Mouse (Mus musculus) forebrain, postnatal 0 days (tissue): Measurements from ENCODE around the gene Tnk1. TPM values are rescaled to one million over a fixed set of nuclear protein-coding genes. Genes with fewer than 3 reads are reported as not detected.

ENCODE experiments used
- ATAC-seq: fragments of 200-750 bp; cut with Nextera tagmentation; 2 replicates; pipeline ENCODE4 v1.8.0; 2017; ENCODE audit warnings: mild to moderate bottlenecking, moderate library complexity
- DNase-seq: peaks from one replicate; pipeline ENCODE4 v3.0.0-alpha.2; 2015
- H3K27ac ChIP-seq: fragments of 300-500 bp; sonication (generic); 2 replicates; pipeline ENCODE4 v1.5.1; 2014; ENCODE audit warnings: low read depth, mild to moderate bottlenecking, antibody characterized with exemption, low read length, moderate library complexity, mixed read lengths
- H3K27me3 ChIP-seq: fragments of 300-500 bp; sonication (generic); 2 replicates; pipeline ENCODE4 v1.6.1; 2014; ENCODE audit warnings: mild to moderate bottlenecking, low read length, mixed read lengths; ENCODE audit not compliant: insufficient read depth
- H3K36me3 ChIP-seq: fragments of 300-500 bp; sonication (generic); 2 replicates; pipeline ENCODE4 v1.6.1; 2014; ENCODE audit warnings: mild to moderate bottlenecking, moderate library complexity; ENCODE audit not compliant: insufficient read depth
- H3K4me1 ChIP-seq: fragments of 300-500 bp; sonication (generic); 2 replicates; pipeline ENCODE4 v1.6.1; 2014; ENCODE audit warnings: antibody characterized with exemption; ENCODE audit not compliant: insufficient read depth
- H3K4me2 ChIP-seq: fragments of 300-500 bp; sonication (generic); 2 replicates; pipeline ENCODE4 v1.6.1; 2014; ENCODE audit warnings: low read depth, mild to moderate bottlenecking, moderate library complexity
- H3K4me3 ChIP-seq: fragments of 300-500 bp; sonication (generic); 2 replicates; pipeline ENCODE4 v1.5.1; 2014; ENCODE audit warnings: low read depth, low read length, mixed read lengths
- H3K9ac ChIP-seq: fragments of 300-500 bp; sonication (generic); 2 replicates; pipeline ENCODE4 v1.6.1; 2014; ENCODE audit warnings: mild to moderate bottlenecking
- H3K9me3 ChIP-seq: fragments of 300-500 bp; sonication (generic); 2 replicates; pipeline ENCODE4 v1.6.1; 2016; ENCODE audit warnings: low read length
- CTCF ChIP-seq: sonication (generic); IDR thresholded peaks from 2 replicates; pipeline ENCODE4 v1.5.1; 2016; ENCODE audit warnings: antibody characterized with exemption, control low read depth, low read depth
- WGBS: fragments of 180-500 bp; shearing (Covaris S2); extraction: QIAGEN DNeasy Blood & Tissue Kit; methylation state at CpG from one replicate; pipeline ENCODE4 v1.1.7; 2014; 5-methylcytosine and 5-hydroxymethylcytosine counted together
- polyA plus RNA-seq: library from polyadenylated mRNA; unstranded; fragments of >200 nt; fragmentation: Nextera tagmentation; extraction: Ambion mirVana; gene quantifications from 2 replicates; pipeline ENCODE4 v1.2.1, GENCODE M21; 2015
- total RNA-seq: library from RNA; depleted of rRNA; stranded (reverse); fragments of >200 nt; gene quantifications from 2 replicates; pipeline ENCODE4 v1.2.3, GENCODE M21; 2014

Gene Tnk1
- total and polyA plus RNA-seq, 2 experiments from 2014 or later: 0.10 TPM; not detected in 1

DNA sequence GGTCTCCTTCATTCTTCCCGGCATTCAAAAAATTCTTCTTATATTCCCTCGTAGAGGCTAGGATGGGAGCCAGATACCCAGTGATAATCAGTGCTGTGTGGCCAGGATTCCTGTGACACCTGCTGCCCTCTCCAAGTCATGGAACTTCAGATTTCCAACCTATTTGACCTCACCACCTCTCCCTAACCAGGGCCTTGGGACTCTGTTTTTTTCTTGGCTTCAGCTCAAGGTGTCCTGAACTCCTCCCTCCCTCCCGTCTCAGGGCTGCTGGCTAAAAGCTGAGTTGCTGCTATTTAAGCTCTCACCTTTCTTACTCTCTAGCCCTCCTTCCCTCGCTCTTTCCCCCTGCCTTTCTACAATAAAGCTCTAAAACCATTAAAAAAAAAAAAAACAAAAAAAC, 41.3 kb upstream of the Tnk1 start:
- H3K27ac ChIP-seq: no peak overlapping the region; the same call in 1 of the 2 replicates
- TF ChIP-seq CTCF: no peak
- no peaks in the 10 kb centered on the region for H3K9me3 ChIP-seq
- no peaks in the 10 kb centered on the region for H3K27me3 ChIP-seq
- peak; percentile 26 for DNase-seq
- peaks cover 14% of the 10 kb centered on the region for H3K4me1 ChIP-seq
- H3K4me2 ChIP-seq: peak overlapping the region; percentile 89
- H3K4me3 ChIP-seq: peak overlapping the region; percentile 82
- H3K9ac ChIP-seq: peak overlapping the region; percentile 74
- no peak for ATAC-seq
- peaks cover 16% of the 10 kb centered on the region for H3K36me3 ChIP-seq
- 7% methylated on average over 4 of the region's 4 CpGs for WGBS

DNA sequence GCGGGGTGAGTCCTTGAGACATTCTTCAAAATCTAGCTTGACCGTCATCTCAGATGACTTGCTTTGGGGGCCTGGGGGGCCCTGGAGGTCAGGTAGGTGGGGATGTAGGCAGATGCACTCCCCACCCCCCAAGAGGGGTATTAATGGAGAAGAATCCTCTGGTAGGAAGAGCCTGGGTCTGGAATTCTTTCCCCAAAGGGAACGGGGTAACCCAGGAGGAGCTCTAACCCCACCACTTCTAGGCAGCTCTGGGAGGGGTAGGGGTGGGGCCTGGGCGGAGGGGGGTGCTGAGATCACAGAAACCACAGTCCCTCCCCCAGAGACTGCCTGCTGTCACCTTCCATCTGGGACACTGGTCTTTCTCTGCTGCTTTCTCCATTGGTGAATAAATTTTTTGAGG, 36.8 kb upstream of the Tnk1 start, which contains the start of gene Acap1:
Acap1 (minus strand) TSS at position 249 of the 400 bp plus-strand sequence.
- DNase-seq: no peak
- WGBS: 87% methylated on average over 4 of the region's 4 CpGs
- H3K27me3 ChIP-seq: no peaks in the 10 kb centered on the region

GRCm38 (mm10) chr11:69894671-69895070, 36.1 kb upstream of the Tnk1 start:
- Histone ChIP-seq H3K4me2 (no peak overlapping the region), H3K4me1 (peaks cover 8% of the 10 kb centered on the region), H3K27ac (no peak overlapping the region), H3K36me3 (no peaks in the 10 kb centered on the region), H3K27me3 (no peaks in the 10 kb centered on the region), H3K9ac (no peak overlapping the region), H3K9me3 (no peaks in the 10 kb centered on the region), H3K4me3 (no peak overlapping the region)
- DNase-seq (no peak), ATAC-seq (no peak)
- WGBS: 84% methylated on average over 5 of the region's 5 CpGs
- no peak for TF ChIP-seq CTCF

More for the DNA sequence above, 36.8 kb upstream of the Tnk1 start, which contains the start of gene Acap1:
- no peak within 1 kb of the TSS for H3K27ac ChIP-seq
- ATAC-seq: no peak
- no peak for TF ChIP-seq CTCF
- no peak within 1 kb of the TSS for H3K4me3 ChIP-seq
- no peak within 1 kb of the TSS for H3K4me2 ChIP-seq
- H3K36me3 ChIP-seq: no peaks in the 10 kb centered on the region
- peaks cover 10% of the 10 kb centered on the region for H3K4me1 ChIP-seq
- no peak within 1 kb of the TSS for H3K9ac ChIP-seq
- H3K9me3 ChIP-seq: no peaks in the 10 kb centered on the region

- H3K27me3 ChIP-seq: no peaks in the 10 kb centered on the region
- H3K27ac ChIP-seq: no peak overlapping the region
- H3K9ac ChIP-seq: no peak overlapping the region
- H3K9me3 ChIP-seq: no peaks in the 10 kb centered on the region
- no peak for TF ChIP-seq CTCF
- ATAC-seq (no peak), DNase-seq (no peak)
- H3K4me1 ChIP-seq: no peaks in the 10 kb centered on the region
- no peaks in the 10 kb centered on the region for H3K36me3 ChIP-seq
- H3K4me3 ChIP-seq: no peak overlapping the region
- WGBS: 53% methylated on average over 4 of the region's 4 CpGs
- no peak overlapping the region for H3K4me2 ChIP-seq
Observed at GRCm38 (mm10) chr11:69891482-69891881, 33.0 kb upstream of the Tnk1 start.

GRCm38 (mm10) chr11:69886907-69887635, 28.5 kb upstream of the Tnk1 start:
- no peak overlapping the region for H3K4me3 ChIP-seq
- H3K4me1 ChIP-seq: no peaks in the 10 kb centered on the region
- no peak overlapping the region for H3K9ac ChIP-seq
- H3K27ac ChIP-seq: no peak overlapping the region
- no peaks in the 10 kb centered on the region for H3K27me3 ChIP-seq
- TF ChIP-seq CTCF: no peak
- H3K36me3 ChIP-seq: no peaks in the 10 kb centered on the region
- no peak overlapping the region for H3K4me2 ChIP-seq
- ATAC-seq (no peak), DNase-seq (no peak)
- H3K9me3 ChIP-seq: no peaks in the 10 kb centered on the region
- WGBS: 69% methylated on average over 8 of the region's 8 CpGs

GRCm38 (mm10) chr11:69884663-69885062, 26.1 kb upstream of the Tnk1 start:
- H3K4me1 ChIP-seq: peaks cover 9% of the 10 kb centered on the region; the same call in 1 of the 2 replicates
- DNase-seq (no peak), ATAC-seq (no peak)
- no peak overlapping the region for H3K9ac ChIP-seq
- TF ChIP-seq CTCF: no peak
- WGBS: 87% methylated on average over 8 of the region's 8 CpGs
- no peak overlapping the region for H3K4me2 ChIP-seq
- H3K4me3 ChIP-seq: no peak overlapping the region
- no peaks in the 10 kb centered on the region for H3K9me3 ChIP-seq
- no peaks in the 10 kb centered on the region; the same call in 1 of the 2 replicates for H3K27me3 ChIP-seq
- no peak overlapping the region for H3K27ac ChIP-seq
- H3K36me3 ChIP-seq: no peaks in the 10 kb centered on the region

DNA sequence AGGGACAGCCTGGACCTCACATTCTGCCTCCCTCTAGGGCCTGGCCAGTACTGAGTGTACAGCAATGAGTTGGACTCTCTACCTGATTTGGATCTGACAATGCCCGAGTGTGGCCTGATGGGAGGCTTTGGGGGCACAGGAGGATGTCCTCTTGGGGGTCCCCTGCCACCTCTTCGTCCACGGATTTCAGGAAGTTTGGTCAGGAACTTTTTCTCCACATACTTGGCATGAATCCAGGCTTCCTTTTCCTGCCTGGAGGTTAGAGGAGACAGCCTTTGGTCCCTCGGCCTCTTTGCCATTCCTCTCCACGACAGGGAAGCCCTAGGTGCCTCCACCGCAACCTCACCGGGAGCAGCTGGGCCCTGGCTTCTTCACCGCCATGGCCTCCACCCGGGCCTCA, 25.7 kb upstream of the Tnk1 start:
- Histone ChIP-seq H3K4me2 (no peak overlapping the region), H3K4me1 (peaks cover 9% of the 10 kb centered on the region; the same call in 1 of the 2 replicates), H3K4me3 (no peak overlapping the region), H3K27me3 (no peaks in the 10 kb centered on the region; the same call in 1 of the 2 replicates), H3K9me3 (no peaks in the 10 kb centered on the region), H3K9ac (no peak overlapping the region), H3K36me3 (no peaks in the 10 kb centered on the region), H3K27ac (no peak overlapping the region)
- TF ChIP-seq CTCF: no peak
- DNase-seq: no peak
- no peak for ATAC-seq
- WGBS: 83% methylated on average over 9 of the region's 9 CpGs
